Mouse (Mus musculus): ENCODE data around the gene Fam57a.

Fam57a gene

DNA sequence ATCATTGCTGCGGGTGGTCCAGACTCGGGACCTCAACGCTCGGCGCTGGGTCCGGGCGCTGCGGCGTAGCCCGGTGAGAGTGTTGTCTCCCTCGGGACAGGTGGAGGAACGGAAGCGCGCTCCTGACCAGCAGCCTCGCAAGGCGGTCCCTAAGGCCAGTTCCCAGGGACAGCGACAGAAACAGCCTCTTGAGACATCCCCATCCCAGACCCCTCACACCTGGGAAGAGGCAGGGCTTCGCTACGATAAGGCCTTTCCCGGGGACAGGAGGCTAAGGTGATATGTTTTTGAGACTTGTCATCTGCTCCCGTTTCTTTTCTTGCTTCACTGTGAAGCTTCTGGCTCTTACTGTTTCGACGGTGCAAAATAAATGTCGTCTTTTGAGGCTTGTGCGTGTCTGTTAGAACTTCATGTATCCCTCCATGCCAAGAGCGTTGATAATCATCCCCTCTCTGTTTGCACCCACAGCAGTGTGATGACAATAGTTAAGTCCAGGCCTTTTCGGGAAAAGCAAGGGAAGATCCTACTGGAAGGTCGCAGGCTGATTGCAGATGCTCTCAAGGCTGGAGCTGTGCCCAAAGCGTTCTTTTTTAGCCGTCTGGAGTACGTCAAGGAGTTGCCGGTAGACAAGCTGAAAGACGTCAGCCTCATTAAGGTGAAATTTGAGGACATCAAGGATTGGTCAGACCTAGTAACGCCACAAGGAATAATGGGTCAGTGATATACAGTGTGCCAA lies 64.5 kb downstream of the Fam57a start:
- no peak for DNase-seq (ENCODE audit: low spot score in 2 of 2)

GRCm38 (mm10) chr11:76246439-76246838 lies 67.0 kb downstream of the Fam57a start:
- no peak for DNase-seq (ENCODE audit: low spot score in 2 of 2)

DNA sequence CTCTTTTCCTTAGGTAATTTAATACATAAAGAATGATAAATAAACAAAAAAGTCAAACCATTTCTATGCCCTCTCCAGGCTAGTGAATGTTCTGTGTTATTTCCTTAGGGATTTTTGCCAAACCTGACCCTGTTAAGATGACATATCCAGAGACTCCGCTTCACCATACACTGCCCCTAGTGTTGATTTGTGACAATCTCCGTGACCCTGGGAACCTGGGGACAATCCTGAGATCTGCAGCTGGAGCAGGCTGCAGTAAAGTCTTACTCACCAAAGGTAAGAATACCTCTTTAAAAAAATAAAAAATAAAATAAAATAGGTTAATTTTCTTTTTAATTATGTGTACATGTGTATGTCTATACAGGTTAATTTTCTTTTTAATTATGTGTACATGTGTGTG lies 67.8 kb downstream of the Fam57a start:
- DNase-seq (ENCODE audit: low spot score in 2 of 2): no peak

- no peak for DNase-seq (ENCODE audit: low spot score in 2 of 2)
These were observed 72.6 kb downstream of the Fam57a start for GRCm38 (mm10) chr11:76252036-76252435.

GRCm38 (mm10) chr11:76253145-76253917 lies 73.9 kb downstream of the Fam57a start:
- DNase-seq (ENCODE audit: low spot score in 2 of 2): peak; percentile 77 to 87

DNA sequence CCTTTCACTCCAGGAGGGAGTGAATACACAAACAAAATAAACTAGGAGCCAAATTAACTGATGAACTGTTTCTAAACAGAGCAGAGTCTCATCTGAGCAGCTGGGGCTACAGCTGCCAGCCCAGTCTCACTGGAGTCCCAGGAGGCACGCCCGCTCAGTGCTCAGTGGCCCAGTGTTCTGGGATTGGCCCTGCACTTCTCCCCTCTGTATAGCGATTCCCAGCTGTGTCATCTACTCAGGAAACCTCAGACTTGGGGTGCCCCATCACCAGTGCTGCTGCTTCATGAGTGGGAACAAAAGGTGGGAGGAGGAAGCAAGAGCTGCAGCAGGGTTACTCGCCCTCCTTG lies 74.4 kb downstream of the Fam57a start:
- no peak for DNase-seq (ENCODE audit: low spot score in 2 of 2)

DNA sequence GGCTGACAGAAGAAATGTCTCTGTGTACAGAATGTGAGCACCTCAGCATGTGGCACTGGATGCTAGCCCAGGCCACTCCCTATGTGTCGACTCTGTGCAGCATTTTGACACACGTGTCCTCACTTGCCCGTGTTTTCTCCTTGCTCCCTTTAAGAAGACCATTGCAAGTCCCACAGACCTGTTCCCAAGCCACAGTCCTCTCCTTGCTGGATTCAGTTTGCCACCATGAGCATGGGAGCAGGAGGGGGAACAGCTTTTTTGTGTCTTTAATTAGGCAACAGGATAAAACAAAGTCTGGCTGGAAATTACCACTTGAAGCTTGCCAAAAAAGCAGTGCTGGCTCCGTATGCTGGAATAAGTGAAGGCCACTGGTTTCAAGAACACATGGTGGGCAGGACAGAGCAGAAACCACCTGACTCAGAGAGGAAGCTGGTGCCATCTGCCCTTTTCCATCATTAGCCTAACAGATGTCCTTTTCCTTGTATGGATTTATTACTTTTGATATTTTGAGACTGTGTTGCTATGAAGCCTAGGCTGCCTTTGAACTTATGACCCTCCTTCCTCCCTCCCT lies 76.0 kb downstream of the Fam57a start:
- DNase-seq (ENCODE audit: low spot score in 2 of 2): no peak

DNA sequence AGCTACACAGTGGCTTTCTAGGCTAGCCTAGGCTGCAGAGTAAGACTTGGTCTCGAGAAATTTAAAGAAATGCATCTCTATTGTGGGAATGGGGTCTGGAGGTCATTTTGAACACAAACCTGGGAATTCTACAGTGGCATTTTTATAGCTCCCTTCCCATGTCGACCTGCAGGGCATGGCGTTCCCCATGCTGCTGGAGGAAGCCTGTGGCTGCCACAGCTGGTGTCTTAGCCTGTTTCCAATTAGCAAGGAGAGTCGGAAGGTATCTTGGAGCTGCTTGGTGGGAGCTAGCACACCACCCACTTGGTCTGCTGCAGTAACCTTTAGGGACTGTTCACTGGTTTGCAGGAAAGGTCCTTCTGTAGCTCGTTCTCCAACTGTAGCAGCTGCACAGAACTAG lies 76.7 kb downstream of the Fam57a start:
- DNase-seq (ENCODE audit: low spot score in 2 of 2): no peak

- DNase-seq (ENCODE audit: low spot score in 2 of 2): no peak
These were observed 77.9 kb downstream of the Fam57a start for GRCm38 (mm10) chr11:76257386-76257785.

DNA sequence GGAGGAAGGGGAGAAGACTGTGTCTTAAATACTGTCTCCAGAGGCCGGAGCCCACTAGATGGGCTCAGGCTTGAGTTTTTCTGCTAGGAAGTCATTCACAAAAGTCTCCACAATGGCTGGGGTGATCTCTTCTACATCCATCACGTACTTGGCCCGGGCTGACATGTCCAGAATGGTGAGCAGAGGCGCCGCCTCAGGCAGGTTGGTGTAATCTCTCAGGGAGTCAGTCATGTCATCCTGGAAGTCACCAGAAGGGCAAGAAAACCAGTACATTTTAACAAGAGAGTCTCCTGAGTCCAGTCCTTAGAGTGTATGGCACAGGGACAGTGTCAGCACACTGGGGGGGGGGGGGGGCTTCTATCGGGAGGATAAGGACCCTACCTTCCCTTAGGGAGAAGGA lies 79.0 kb downstream of the Fam57a start:
- no peak for DNase-seq (ENCODE audit: low spot score in 2 of 2)

- no peak for DNase-seq (ENCODE audit: low spot score in 2 of 2)
These were observed 81.0 kb downstream of the Fam57a start for GRCm38 (mm10) chr11:76260208-76261050.

DNA sequence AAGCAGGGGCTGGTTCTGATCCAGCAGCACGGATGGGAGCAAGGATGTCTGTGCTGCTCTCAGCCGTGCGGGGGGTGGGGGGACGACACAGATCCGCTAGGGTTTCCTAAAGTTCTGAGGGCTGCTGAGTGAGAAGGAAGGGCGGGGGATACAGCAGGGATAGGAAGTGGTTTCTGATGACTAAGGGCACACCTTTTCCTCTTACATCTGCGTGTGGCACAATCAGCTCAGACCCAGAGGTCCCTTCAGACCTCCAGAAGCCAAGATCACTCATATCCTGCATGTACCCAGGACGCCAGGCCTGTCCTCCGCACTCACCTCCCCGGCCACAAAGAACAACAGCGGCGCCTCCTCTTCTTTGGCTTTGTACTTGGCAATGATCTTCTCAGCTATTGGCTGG lies 81.8 kb downstream of the Fam57a start:
- DNase-seq (ENCODE audit: low spot score in 2 of 2): no peak

- no peak for DNase-seq (ENCODE audit: low spot score in 2 of 2)
These were observed 83.3 kb downstream of the Fam57a start for GRCm38 (mm10) chr11:76262611-76263351.

All from spleen, postnatal 4 days (tissue).